Mouse (Mus musculus): ENCODE measurements around the gene Il20rb. TPM values are rescaled to one million over a fixed set of nuclear protein-coding genes. Genes with fewer than 3 reads are reported as not detected.

Il20rb gene
- total and polyA plus RNA-seq, 2 experiments from 2014 or later = 1.4 to 1.7 TPM

GRCm38 (mm10) chr9:100430911-100431310, 55.7 kb downstream of the Il20rb start:
- H3K9me3 ChIP-seq (replicated peaks; ENCODE audit: control insufficient read depth, low read length) = no peaks in the 10 kb centered on the region
- no peak overlapping the region for H3K27ac ChIP-seq (ENCODE audit: low read depth)
- H3K27me3 ChIP-seq (ENCODE audit: control insufficient read depth, insufficient read depth, low read length) = no peaks in the 10 kb centered on the region
- no peak for ATAC-seq (ENCODE audit: insufficient read depth, low read depth)
- WGBS = 91% methylated on average over 2 of the region's 2 CpGs
- TF ChIP-seq EP300 (IDR thresholded peaks at IDR 0.05; ENCODE audit: low read depth) = no peak
- TF ChIP-seq CTCF (IDR thresholded peaks at IDR 0.05; ENCODE audit: low read depth) = no peak
- no peak overlapping the region for H3K4me3 ChIP-seq (ENCODE audit: low read depth, low read length)
- no peaks in the 10 kb centered on the region for H3K4me1 ChIP-seq (ENCODE audit: control insufficient read depth, insufficient read depth)
- DNase-seq (ENCODE audit: low spot score) = no peak
- H3K4me2 ChIP-seq (ENCODE audit: low read depth, low read length) = no peak overlapping the region
- no peak overlapping the region for H3K9ac ChIP-seq (replicated peaks; ENCODE audit: low read depth, low read length)
- no peaks in the 10 kb centered on the region for H3K36me3 ChIP-seq (replicated peaks; ENCODE audit: control insufficient read depth, insufficient read depth, low read length)

GRCm38 (mm10) chr9:100419644-100420043, 66.9 kb downstream of the Il20rb start:
- Histone ChIP-seq H3K4me1 (ENCODE audit: control insufficient read depth, insufficient read depth) (no peaks in the 10 kb centered on the region), H3K4me2 (ENCODE audit: low read depth, low read length) (no peak overlapping the region), H3K9ac (replicated peaks; ENCODE audit: low read depth, low read length) (no peak overlapping the region), H3K27me3 (ENCODE audit: control insufficient read depth, insufficient read depth, low read length) (no peaks in the 10 kb centered on the region), H3K4me3 (ENCODE audit: low read depth, low read length) (no peak overlapping the region), H3K27ac (ENCODE audit: low read depth) (no peak overlapping the region), H3K9me3 (replicated peaks; ENCODE audit: control insufficient read depth, low read length) (no peaks in the 10 kb centered on the region), H3K36me3 (replicated peaks; ENCODE audit: control insufficient read depth, insufficient read depth, low read length) (no peaks in the 10 kb centered on the region)
- ATAC-seq (ENCODE audit: insufficient read depth, low read depth) (no peak), DNase-seq (ENCODE audit: low spot score) (no peak)
- WGBS = 62% methylated on average over 8 of the region's 8 CpGs
- no peak for TF ChIP-seq CTCF (IDR thresholded peaks at IDR 0.05; ENCODE audit: low read depth)
- no peak for TF ChIP-seq EP300 (IDR thresholded peaks at IDR 0.05; ENCODE audit: low read depth)

GRCm38 (mm10) chr9:100419103-100419502, 67.5 kb downstream of the Il20rb start:
- TF ChIP-seq CTCF (IDR thresholded peaks at IDR 0.05; ENCODE audit: low read depth) = no peak
- TF ChIP-seq EP300 (IDR thresholded peaks at IDR 0.05; ENCODE audit: low read depth) = no peak
- WGBS = 71% methylated on average over 8 of the region's 8 CpGs
- H3K4me2 ChIP-seq (ENCODE audit: low read depth, low read length) = no peak overlapping the region
- H3K4me1 ChIP-seq (ENCODE audit: control insufficient read depth, insufficient read depth) = no peaks in the 10 kb centered on the region
- ATAC-seq (ENCODE audit: insufficient read depth, low read depth) = no peak
- H3K36me3 ChIP-seq (replicated peaks; ENCODE audit: control insufficient read depth, insufficient read depth, low read length) = no peaks in the 10 kb centered on the region
- H3K4me3 ChIP-seq (ENCODE audit: low read depth, low read length) = no peak overlapping the region
- DNase-seq (ENCODE audit: low spot score) = no peak
- H3K27ac ChIP-seq (ENCODE audit: low read depth) = no peak overlapping the region
- no peak overlapping the region for H3K9ac ChIP-seq (replicated peaks; ENCODE audit: low read depth, low read length)
- no peaks in the 10 kb centered on the region for H3K9me3 ChIP-seq (replicated peaks; ENCODE audit: control insufficient read depth, low read length)
- H3K27me3 ChIP-seq (ENCODE audit: control insufficient read depth, insufficient read depth, low read length) = no peaks in the 10 kb centered on the region

GRCm38 (mm10) chr9:100416756-100417155, 69.8 kb downstream of the Il20rb start:
- Histone ChIP-seq H3K36me3 (replicated peaks; ENCODE audit: control insufficient read depth, insufficient read depth, low read length) (no peaks in the 10 kb centered on the region), H3K4me2 (ENCODE audit: low read depth, low read length) (no peak overlapping the region), H3K9ac (replicated peaks; ENCODE audit: low read depth, low read length) (no peak overlapping the region), H3K27ac (ENCODE audit: low read depth) (no peak overlapping the region), H3K4me1 (ENCODE audit: control insufficient read depth, insufficient read depth) (no peaks in the 10 kb centered on the region), H3K4me3 (ENCODE audit: low read depth, low read length) (no peak overlapping the region), H3K9me3 (replicated peaks; ENCODE audit: control insufficient read depth, low read length) (no peaks in the 10 kb centered on the region), H3K27me3 (ENCODE audit: control insufficient read depth, insufficient read depth, low read length) (no peaks in the 10 kb centered on the region)
- no peak for DNase-seq (ENCODE audit: low spot score)
- WGBS = 70% methylated on average over 1 of the region's 1 CpGs
- ATAC-seq (ENCODE audit: insufficient read depth, low read depth) = no peak
- TF ChIP-seq EP300 (IDR thresholded peaks at IDR 0.05; ENCODE audit: low read depth) = no peak
- no peak for TF ChIP-seq CTCF (IDR thresholded peaks at IDR 0.05; ENCODE audit: low read depth)

GRCm38 (mm10) chr9:100416299-100416698, 70.3 kb downstream of the Il20rb start:
- WGBS = 80% methylated on average over 6 of the region's 6 CpGs
- ATAC-seq (ENCODE audit: insufficient read depth, low read depth) = no peak

GRCm38 (mm10) chr9:100415328-100415979, 71.1 kb downstream of the Il20rb start:
- H3K27ac ChIP-seq (ENCODE audit: low read depth) = no peak overlapping the region
- no peak overlapping the region for H3K9ac ChIP-seq (replicated peaks; ENCODE audit: low read depth, low read length)
- no peak overlapping the region for H3K4me3 ChIP-seq (ENCODE audit: low read depth, low read length)
- H3K36me3 ChIP-seq (replicated peaks; ENCODE audit: control insufficient read depth, insufficient read depth, low read length) = no peaks in the 10 kb centered on the region
- no peak overlapping the region for H3K4me2 ChIP-seq (ENCODE audit: low read depth, low read length)
- no peaks in the 10 kb centered on the region for H3K27me3 ChIP-seq (ENCODE audit: control insufficient read depth, insufficient read depth, low read length)
- TF ChIP-seq CTCF (IDR thresholded peaks at IDR 0.05; ENCODE audit: low read depth) (no peak), EP300 (IDR thresholded peaks at IDR 0.05; ENCODE audit: low read depth) (no peak)
- H3K4me1 ChIP-seq (ENCODE audit: control insufficient read depth, insufficient read depth) = no peaks in the 10 kb centered on the region
- DNase-seq (ENCODE audit: low spot score) = no peak
- WGBS = 39% methylated on average over 7 of the region's 7 CpGs
- no peaks in the 10 kb centered on the region for H3K9me3 ChIP-seq (replicated peaks; ENCODE audit: control insufficient read depth, low read length)
- no peak for ATAC-seq (ENCODE audit: insufficient read depth, low read depth)

More at GRCm38 (mm10) chr9:100416299-100416698, 70.3 kb downstream of the Il20rb start:
- no peaks in the 10 kb centered on the region for H3K27me3 ChIP-seq (ENCODE audit: control insufficient read depth, insufficient read depth, low read length)
- no peak overlapping the region for H3K4me3 ChIP-seq (ENCODE audit: low read depth, low read length)
- DNase-seq (ENCODE audit: low spot score) = no peak
- H3K9me3 ChIP-seq (replicated peaks; ENCODE audit: control insufficient read depth, low read length) = no peaks in the 10 kb centered on the region
- H3K4me1 ChIP-seq (ENCODE audit: control insufficient read depth, insufficient read depth) = no peaks in the 10 kb centered on the region
- no peak overlapping the region for H3K4me2 ChIP-seq (ENCODE audit: low read depth, low read length)
- TF ChIP-seq EP300 (IDR thresholded peaks at IDR 0.05; ENCODE audit: low read depth) = no peak
- no peak for TF ChIP-seq CTCF (IDR thresholded peaks at IDR 0.05; ENCODE audit: low read depth)
- no peaks in the 10 kb centered on the region for H3K36me3 ChIP-seq (replicated peaks; ENCODE audit: control insufficient read depth, insufficient read depth, low read length)
- no peak overlapping the region for H3K9ac ChIP-seq (replicated peaks; ENCODE audit: low read depth, low read length)
- no peak overlapping the region for H3K27ac ChIP-seq (ENCODE audit: low read depth)

Other genes starting within 250 kb of the Il20rb start
- 25.0 and 37.9 TPM in 2 replicates for gene Nck1, start 59.3 kb upstream of the Il20rb start, total RNA-seq (2014; rRNA removed; ENCODE audit: low replicate concordance)
- 58.8 and 63.9 TPM in 2 replicates for gene Nck1, start 59.3 kb upstream of the Il20rb start, polyA plus RNA-seq (2015; fragmentation: Nextera tagmentation; extraction: Ambion mirVana)
- 16.1 and 19.7 TPM in 2 replicates for gene Slc35g2, start 84.3 kb upstream of the Il20rb start, total RNA-seq (2014; rRNA removed; ENCODE audit: low replicate concordance)
- gene Slc35g2, start 84.3 kb upstream of the Il20rb start, polyA plus RNA-seq (2015; fragmentation: Nextera tagmentation; extraction: Ambion mirVana) = 11.3 and 12.0 TPM in 2 replicates
- 17.9 and 30.7 TPM in 2 replicates for gene Stag1, start 111.0 kb upstream of the Il20rb start, total RNA-seq (2014; rRNA removed; ENCODE audit: low replicate concordance)
- gene Stag1, start 111.0 kb upstream of the Il20rb start, polyA plus RNA-seq (2015; fragmentation: Nextera tagmentation; extraction: Ambion mirVana) = 24.0 and 24.9 TPM in 2 replicates